Mouse (Mus musculus) erythroblast, embryonic 14.5 days (primary cell): ENCODE measurements around the gene Prep.

ENCODE experiments used
- GATA1 ChIP-seq: IDR thresholded peaks from 2 replicates; pipeline ENCODE4 v1.6.1; 2012; ENCODE audit warnings: low read length, inconsistent platforms, mixed read lengths
- TAL1 ChIP-seq: IDR thresholded peaks from 3 replicates; pipeline ENCODE4 v1.6.1; 2012; ENCODE audit warnings: low read length, inconsistent platforms, mixed read lengths

DNA sequence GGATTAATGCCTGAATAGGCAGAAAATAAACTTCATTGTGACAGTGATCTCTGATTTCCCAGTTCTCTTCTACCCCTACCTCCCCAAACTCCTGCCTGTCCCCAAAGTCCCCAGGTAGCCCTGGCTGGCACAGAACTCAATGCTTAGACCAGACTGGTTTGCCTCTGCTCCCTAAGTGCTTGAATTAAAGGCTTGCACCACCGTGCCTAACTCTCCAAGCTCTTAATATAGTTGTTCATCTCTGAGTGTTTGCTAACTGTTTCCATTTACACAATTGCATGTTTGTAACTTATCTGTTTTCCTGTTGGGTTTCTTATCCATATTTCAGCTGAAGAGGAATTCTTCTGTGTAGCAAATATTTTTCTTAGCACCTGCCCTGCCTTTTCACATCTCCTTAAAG lies 6.2 kb upstream of the Prep start:
- no peak for TF ChIP-seq GATA1
- TF ChIP-seq TAL1: no peak
